Mouse (Mus musculus): ENCODE results near the gene Tmc8.
"Not testable (repeated sequence)": the region's sequence is repeated elsewhere in the genome, so short reads cannot be mapped to it uniquely, and the experiment has no call there.

Gene Tmc8

GRCm38 (mm10) chr11:117774925-117775324, 7.0 kb upstream of the Tmc8 start:
- no peak for DNase-seq (ENCODE audit: low spot score)

- no peak for DNase-seq (ENCODE audit: low spot score)
These were observed 6.3 kb upstream of the Tmc8 start for GRCm38 (mm10) chr11:117775540-117775939.

DNA sequence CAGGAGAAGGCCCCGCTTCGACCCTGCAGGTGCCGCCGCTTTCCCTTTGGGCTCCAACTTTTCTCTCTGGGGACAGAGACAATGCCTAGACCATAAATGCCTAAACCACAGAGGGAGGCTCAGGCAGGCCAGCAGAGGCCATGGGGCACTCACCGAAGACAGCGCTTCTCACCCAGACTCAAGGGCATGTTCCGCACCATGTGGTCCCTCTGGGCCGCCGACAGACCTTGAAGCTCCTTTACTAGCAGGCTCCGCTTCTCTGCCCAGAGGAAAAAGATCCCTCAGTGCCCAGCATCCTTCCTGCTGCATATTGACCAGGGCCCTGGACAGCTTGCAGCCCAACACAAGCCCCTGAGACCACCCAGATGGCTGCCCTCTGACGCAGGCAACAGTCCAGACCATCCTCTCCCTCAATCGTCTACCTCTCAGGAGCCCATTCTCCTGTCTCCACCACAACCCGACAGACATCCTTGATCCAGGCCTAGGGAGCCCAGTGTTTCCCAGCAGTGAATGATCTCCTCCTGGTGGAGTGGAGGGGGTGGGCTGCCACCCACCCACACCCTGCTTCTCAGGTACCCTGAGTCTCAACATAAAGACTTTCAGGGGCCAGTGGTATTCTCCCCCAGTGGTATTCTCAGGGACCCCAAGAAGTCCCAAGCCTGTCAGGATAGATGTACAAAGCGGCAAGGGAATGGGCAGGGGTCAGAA, 5.6 kb upstream of the Tmc8 start:
- DNase-seq (ENCODE audit: low spot score), result no peak

DNA sequence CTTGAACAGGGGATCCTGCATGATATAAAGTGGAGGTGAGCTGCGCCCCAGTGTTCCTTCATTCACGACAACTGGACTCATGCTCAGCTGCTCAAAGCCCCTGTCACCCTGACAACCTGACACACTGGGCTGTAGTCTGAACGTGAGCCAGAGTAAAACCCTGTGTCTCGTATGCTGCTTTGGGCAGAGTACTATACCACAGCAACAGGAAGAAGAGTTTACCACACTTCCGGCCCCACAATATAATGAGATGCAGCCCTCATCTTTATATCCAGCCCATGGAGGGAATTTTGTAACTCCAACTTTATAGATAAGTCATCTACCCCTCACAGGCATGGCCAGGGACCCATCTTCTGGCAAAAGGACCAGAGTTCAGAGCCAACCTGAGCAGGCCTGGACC, 4.8 kb upstream of the Tmc8 start:
- no peak for DNase-seq (ENCODE audit: low spot score)

DNA sequence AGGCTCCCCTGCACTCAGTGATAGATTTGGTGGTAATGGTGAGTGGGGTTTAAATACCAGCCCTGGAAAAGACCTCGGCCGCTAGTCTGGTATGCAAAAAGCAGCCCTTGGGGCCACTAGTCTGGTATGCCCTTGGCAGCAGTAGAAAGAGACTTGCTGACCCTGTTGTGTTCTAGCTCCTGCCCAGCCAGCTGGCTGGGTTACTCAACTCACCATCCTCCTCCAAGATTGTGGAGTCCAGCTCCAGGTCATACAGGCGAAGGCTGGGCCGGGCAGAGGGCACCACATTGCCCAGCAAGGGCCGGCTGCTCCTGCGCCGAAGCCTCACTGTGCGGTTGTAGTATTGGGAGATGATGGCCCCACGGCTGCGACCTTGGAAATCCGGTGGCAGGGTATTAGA, 3.8 kb upstream of the Tmc8 start:
- no peak for DNase-seq (ENCODE audit: low spot score)

DNA sequence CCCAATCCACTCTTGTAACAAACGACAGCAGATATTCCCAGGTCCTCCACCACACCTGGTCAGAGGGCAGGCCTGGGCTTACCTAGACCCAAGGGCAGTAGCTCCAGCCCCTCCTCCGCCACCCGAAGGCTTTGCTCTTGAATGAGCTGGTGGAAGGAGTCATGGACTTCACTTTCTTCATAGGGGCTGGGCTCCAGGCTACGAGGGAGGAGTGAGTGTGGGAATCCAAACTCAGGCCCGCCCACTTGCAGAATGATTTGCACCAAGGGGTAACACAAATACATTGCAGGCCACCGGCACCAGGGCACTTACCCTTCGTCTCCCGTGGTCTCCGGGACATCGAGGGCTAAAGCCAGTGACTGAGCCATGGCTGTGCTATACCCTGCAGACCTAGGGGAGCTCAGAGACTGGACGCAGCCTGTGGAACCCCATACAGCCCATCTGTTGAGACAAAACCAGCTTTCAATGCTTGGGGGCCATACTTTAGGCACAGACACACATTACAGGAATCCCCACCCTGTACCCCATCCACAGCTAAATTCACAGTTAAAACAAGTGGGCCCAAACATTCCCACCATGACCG, 2.9 kb upstream of the Tmc8 start:
- DNase-seq (ENCODE audit: low spot score), result no peak

- no peak for DNase-seq (ENCODE audit: low spot score)
These were observed 2.3 kb upstream of the Tmc8 start for GRCm38 (mm10) chr11:117779434-117780198.

- no peak for DNase-seq (ENCODE audit: low spot score)
These were observed 1.7 kb upstream of the Tmc8 start for GRCm38 (mm10) chr11:117780199-117780515.

- peak; percentile 47 for DNase-seq (ENCODE audit: low spot score)
These were observed 1.2 kb upstream of the Tmc8 start for GRCm38 (mm10) chr11:117780582-117781111.

DNA sequence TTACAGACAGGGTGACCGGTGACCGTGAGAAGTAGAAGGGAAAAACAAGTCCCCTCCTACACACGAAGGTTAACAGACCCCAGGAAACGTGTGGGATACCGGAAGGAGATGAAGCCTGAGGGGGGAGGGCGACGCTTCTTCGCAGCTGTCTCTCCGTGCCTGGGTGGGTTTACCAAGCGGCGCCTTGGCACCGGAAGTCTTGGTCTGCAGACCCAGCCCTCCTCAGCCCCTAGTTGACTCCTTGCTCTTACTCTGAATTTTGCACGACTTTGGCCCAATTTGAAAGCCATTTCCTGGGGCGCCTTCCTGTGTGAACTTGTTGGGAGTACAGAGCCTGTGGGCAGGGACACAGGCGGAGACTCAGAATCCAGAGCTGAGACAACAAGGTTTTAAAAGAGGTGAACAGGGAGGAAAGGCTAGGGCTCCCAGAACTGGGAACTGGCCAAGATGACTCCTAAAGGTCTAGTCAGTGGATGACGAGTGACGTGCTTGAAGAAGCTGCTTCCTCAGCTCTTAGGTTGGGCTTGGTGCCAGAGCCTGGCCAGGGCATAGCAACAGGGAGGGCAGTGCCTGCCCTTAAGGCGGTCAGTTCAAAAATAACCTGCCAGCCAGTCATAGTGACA, 566 bp upstream of the Tmc8 start:
- no peak for DNase-seq (ENCODE audit: low spot score)

- no peak for DNase-seq (ENCODE audit: low spot score)
These were observed 794 bp downstream of the Tmc8 start for GRCm38 (mm10) chr11:117782705-117783034.

DNA sequence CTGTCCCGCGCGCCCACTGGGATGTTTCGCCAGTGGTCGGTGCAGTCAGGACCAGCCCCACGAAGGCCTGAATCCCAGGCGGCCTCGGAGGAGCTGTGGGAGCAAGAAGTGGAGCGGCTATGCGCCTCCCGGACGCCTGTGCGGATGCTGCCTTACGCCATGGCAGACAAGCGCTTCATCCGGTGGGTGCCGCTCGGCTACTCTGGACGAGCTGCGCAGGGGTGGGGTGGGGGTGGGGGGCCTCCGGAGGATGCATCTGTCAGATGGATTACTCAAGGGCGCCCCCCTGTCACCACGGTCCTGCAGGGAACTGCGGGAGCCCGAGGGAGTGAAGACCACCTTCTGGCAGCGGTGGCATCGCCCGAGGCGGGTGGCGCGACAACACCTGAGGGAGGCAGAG, 1.2 kb downstream of the Tmc8 start:
- no peak for DNase-seq (ENCODE audit: low spot score)

DNA sequence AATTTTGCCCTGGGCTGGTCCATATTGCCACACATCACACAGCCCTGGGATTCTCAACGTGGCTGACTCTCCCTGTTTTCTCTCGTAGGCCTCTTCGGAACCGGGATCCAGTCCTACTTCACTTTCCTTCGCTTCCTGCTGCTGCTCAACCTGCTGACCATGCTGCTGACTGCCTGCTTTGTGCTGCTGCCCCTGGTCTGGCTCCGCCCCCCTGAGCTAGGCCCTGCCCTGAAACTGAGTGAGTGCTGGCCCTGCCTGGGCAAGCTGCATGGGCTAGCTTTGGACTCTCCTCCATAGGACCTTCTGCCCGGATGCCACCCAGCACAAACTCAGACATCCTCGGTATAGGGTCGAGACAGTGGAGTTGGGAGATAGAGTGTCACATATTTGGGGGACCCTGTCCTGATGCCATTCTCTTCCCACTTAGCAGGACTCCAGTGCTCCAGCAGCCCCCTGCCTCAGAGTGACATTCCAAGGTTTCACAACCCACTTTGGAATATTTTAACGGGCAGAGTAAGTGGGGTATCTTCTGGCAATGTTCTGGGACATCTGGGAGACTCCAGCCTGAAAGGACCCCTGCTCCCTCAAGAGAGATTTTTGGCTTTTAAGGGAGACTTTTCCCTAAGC, 1.9 kb downstream of the Tmc8 start:
- no peak for DNase-seq (ENCODE audit: low spot score)

DNA sequence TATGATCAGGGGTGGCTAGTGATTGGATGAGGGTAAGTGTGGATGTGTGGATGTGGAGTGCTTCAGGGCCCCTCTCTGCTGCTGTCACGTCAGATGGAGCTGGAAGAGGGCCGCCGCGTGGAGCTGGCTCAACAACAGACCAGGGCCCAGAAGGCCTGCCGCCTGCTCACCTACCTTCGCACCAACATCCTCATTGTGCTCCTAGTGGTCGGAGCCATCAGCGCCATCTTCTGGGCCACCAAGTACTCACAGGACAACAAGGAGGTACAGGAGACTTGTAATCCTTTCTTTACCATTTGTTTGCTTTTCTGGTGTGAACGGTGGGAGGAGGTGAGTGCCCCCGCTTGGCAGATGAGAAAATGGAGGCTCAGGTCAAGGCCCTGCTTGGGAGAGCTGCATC, 4.4 kb downstream of the Tmc8 start:
- DNase-seq (ENCODE audit: low spot score), result no peak

- DNase-seq (ENCODE audit: low spot score), result not testable (repeated sequence)
These were observed 6.6 kb downstream of the Tmc8 start for GRCm38 (mm10) chr11:117788481-117788880.

DNA sequence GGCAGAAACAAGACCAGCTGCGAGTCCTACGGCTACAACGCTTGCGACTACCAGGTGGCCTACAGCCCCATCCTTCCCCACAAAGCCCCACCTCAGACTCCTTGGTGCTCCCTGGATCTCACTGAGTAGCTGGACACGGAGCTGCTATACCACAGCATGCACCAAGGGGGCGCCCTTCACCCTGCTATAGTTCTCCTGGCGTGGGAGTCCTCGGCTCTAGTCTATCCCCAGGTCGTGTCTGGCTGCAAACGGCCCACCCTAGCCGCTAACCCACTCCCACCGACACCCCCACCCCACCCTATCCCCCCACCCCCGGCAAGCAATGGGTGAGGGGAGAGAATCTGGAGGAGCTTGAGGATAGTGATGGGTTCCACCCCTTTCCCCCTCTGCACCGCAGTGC, 8.4 kb downstream of the Tmc8 start:
- DNase-seq (ENCODE audit: low spot score), result peak; percentile 58

DNA sequence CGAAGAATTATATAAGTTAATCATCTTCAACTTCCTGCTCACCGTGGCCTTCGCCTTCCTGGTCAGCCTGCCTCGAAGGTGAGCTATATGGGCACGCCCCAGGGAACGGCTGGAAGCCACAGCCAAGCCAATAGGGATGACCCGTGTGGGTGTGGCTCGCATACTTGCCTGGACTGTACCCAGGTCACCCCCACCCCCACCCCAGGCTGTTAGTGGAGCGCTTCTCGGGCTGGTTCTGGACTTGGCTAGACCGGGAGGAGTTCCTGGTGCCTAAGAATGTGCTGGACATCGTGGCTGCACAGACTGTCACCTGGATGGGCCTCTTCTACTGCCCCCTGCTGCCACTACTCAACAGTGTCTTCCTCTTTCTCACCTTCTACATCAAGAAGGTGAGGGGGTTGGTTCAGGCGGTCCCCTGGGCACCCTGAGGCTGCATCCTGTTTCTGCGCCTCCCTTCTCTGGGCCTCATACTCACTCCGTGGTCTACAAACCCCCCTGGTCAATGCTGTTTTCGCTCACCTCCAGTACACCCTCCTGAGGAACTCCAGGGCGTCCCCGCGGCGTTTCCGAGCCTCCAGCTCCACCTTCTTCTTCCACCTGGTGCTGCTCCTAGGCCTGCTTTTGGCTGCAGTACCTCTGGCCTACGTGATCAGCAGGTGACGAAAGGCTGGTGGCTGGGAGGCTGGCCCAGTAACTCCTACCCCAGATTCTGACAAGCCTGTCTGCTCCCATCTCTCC, 9.0 kb downstream of the Tmc8 start:
- DNase-seq (ENCODE audit: low spot score), result no peak

DNA sequence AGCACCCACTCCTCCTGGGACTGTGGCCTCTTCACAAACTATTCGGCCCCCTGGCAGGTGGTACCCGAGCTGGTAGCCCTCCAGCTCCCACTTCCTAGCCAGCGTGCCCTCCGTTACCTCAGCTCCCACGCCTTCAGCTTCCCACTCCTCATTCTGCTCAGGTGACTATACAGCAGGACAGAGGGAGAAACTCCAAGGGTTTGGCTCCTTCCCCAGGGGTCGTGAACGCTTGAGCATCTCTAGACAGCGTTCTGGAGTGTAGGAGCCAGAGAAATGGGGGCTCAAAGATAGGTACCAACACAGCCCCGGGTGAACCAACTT, 9.5 kb downstream of the Tmc8 start:
- DNase-seq (ENCODE audit: low spot score), result no peak

GRCm38 (mm10) chr11:117792281-117792888, 10.5 kb downstream of the Tmc8 start:
- no peak for DNase-seq (ENCODE audit: low spot score)

GRCm38 (mm10) chr11:117794035-117794551, 12.2 kb downstream of the Tmc8 start:
- DNase-seq (ENCODE audit: low spot score), result no peak

DNA sequence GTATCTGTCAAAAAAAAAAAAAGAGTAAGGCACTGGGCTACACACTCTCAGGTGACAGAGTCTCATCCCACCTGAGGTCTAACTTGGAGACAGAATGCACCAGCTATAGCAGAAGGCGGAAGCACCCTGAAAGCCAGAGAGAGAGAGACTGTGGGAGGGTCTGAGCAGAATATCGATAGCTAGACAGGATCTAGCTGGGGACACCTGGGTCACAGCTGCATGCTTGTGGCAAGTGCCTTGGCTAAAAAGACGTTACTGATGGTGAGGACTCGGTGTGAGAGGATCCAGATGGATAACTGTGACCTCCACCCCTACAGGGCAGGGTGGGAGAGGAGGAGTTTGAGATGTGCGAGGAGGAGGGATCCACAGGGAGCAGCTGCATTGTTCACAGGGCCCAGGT, 15.1 kb downstream of the Tmc8 start:
- DNase-seq (ENCODE audit: low spot score), result no peak

Data from urinary bladder, postnatal 10 days (tissue).